Mouse (Mus musculus): Measurements from ENCODE around the gene Ror1. TPM values are rescaled to one million over a fixed set of nuclear protein-coding genes. Genes with fewer than 3 reads are reported as not detected.

Gene Ror1
- total RNA-seq, 2 experiments from 2014 or later: not detected

DNA sequence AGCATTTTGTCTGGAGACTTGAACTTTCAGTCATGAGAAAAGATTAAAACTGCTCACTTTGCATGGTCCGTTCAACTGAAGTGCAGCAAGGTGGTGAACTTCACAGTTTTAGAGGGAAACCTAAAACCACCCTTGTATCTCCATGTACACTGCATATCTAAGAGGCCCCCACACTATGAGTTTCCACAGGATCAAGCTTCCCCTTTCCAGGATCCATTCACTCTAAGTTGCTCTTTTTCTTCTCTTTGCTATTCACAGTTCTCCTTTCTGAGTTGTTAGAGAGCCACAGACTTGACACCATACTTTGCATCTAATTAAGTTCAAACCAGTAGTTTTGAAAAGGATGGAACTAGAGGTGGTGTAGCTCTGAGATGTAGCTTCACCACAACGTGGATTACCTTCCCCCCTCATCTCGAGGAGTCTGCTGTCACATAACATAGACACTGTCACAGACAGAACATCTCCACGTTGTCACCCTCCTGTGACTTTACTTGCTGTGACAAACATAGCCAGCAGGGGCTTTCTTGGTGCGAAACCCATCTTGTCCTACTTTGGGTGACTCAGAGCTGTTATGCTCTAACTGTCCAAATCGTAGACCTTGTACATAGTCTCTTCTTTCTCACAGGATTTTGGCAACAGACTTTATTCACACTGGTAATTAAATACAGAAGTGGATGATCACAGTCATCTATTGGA lies 146.6 kb downstream of the Ror1 start:
- no peak for ATAC-seq (replicated peaks; ENCODE audit: low FRiP score, poor library complexity, severe bottlenecking)

DNA sequence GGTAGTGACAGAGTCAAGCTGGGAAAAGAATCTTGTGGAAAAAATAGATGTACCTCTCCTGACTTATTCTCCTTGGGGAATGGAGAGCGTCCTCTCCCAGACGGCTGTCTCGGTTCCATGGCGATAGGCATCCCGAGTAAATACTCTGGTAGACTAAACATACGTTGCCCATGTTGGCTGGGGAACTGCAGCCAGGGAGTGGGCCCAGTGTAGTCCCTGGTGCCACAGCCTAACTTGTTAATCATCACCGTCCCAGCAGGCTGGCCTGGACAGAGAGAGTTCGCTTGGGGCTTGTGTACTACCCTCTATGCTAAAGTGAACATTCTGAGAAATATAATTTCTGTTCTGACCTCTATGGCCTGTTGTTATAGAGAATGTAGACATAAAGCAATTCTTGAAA lies 148.7 kb downstream of the Ror1 start:
- ATAC-seq (replicated peaks; ENCODE audit: low FRiP score, poor library complexity, severe bottlenecking): no peak

DNA sequence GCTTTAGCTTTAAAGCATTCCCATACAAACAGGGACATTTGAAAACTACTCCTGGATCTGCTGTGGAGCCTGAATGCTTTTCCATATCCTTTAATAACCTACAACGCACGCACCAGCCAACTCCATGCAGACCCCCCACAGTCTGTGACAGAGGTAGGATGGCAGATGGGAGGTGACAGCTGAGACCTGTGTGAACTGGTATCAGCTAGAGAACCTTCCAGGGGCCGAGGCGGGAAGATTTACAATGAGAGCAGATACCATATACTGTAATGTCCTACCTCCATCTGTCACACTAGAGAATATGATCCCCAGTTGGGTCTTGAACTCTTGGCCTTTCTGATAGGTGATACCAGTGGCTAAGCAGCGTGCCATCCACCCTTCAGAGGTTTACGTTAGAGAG lies 149.1 kb downstream of the Ror1 start:
- no peak for ATAC-seq (replicated peaks; ENCODE audit: low FRiP score, poor library complexity, severe bottlenecking)

DNA sequence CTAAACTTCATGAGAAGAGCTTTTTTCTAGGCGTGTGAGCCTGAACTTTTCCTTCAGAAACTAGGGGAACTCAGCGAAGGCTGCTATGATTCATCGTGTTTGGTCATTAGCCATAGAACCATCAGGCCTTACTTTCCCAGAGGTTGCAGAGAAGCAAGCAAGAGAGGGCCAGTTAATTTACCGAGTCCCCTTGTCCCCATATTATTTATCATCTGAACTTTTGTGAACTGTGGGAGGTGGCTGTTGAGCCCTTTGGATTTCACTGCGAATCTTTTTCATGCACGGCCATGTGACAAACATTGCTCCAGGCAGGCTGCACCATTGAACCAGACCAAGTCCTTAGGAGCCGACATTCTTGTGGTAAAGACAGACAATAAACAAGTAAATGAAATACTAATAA lies 152.2 kb downstream of the Ror1 start:
- no peak for ATAC-seq (replicated peaks; ENCODE audit: low FRiP score, poor library complexity, severe bottlenecking)

DNA sequence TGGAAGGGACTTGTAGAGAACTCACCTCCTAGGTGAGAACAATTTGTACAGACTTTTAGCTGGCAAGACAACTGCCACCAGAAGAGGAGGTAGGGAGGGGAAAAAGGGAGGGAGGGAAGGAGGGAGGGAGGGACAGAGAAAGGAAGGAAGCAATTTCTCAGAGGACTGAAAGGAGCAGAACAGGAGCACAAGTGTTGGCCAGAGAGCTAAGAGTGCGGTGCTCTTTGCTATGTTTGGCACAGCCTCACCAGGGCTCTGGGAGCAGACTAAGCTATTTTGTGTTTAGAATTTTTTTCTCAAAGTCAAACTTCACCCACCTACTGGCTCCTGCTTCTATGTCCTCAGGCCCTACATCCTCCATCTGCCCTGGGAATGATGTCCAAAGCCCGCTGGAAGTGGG lies 152.7 kb downstream of the Ror1 start:
- no peak for ATAC-seq (replicated peaks; ENCODE audit: low FRiP score, poor library complexity, severe bottlenecking)

DNA sequence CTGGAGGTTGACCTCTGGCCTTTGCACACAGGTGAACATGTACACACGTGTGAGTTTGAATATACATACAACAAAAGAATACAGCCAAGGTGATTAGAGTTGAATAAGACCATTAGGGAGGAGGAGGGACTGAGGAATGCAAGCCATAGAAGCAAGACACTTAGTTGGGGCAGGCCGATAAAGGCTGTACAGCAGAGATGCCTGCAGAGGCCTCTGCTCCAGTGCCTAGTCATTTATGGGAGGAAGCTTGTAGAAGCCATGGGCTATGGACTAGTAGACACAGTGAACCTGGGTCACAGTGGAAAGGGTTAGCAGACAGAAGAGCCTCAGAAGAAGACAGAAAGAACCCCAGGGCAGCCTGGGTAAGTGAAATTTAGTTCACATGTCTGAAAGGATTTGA lies 155.7 kb downstream of the Ror1 start:
- no peak for ATAC-seq (replicated peaks; ENCODE audit: low FRiP score, poor library complexity, severe bottlenecking)

DNA sequence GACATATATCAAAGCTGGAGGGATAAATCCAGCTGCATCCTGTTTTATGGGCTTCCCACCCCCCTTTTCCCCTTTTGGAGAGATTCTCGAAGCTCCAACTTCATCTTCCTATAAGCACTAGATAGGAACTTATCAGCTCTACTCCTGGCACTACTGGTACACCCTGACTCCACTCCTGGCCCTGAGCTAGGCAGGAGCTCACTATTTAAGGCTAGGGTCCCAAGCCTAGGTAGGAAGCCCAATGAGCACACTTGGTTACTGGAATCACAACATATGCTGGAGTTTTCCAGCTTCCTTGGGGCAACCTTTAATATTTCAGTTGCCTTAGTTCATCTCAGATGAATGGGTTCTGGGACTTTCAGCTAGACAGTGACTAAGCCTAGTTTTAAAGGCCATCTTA lies 156.5 kb downstream of the Ror1 start:
- no peak for ATAC-seq (replicated peaks; ENCODE audit: low FRiP score, poor library complexity, severe bottlenecking)

DNA sequence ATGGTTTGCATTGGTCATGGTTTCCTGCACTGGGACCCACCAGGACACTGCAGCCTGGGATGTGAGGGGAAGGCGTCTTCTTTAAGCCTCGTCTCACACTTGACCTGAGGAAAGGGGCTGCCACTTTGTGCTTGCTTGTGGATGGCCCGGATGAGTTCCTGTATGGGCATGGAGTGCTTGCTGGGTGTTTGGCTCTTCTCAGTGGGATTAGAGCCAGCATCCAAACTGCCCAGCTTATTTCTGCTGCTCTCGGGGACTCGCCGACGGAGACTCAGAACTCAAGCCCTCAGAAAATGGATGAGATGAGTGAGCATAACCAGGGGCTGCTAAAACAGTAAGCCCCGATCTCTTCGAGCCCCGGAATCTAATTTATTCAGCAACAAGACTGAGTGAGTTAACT lies 157.1 kb downstream of the Ror1 start:
- ATAC-seq (replicated peaks; ENCODE audit: low FRiP score, poor library complexity, severe bottlenecking): no peak

DNA sequence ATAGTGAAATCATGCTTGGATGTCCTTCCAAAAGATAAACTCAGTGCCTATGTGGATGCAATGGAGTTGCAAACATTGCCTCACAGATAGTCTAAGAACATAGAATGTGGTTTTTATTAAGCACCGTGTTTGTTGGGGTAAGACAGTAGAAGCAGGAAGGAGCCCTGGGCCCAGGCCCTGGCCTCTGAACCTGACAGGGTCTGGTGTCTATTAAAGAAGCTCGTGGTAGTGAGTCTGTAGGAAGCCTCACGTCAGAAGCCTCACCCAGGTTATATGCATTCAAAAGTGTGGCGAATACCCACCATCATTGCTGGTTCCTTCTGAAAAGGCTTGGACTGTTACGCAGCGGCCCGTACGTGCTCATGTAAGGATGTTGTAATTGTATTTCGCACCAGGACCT lies 157.8 kb downstream of the Ror1 start:
- ATAC-seq (replicated peaks; ENCODE audit: low FRiP score, poor library complexity, severe bottlenecking): no peak

DNA sequence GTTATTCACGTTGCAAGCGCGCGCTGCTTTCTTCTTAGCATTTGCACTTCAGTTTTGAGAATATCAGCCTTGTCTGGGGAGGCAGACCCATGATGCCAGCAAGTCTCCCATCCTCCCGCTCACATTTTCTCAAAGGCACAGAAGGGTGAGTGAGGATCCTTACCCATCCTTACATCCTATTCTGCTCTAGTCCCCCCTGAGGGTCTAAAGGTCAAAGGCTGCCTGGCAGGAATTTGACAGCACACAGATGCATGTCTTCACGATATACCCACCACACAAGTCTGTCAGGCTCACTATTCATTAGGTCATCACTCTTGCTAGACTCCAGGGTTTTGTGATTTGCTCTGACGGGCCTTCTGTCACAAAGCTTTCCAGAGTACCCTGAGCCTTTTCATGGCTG lies 158.2 kb downstream of the Ror1 start:
- no peak for ATAC-seq (replicated peaks; ENCODE audit: low FRiP score, poor library complexity, severe bottlenecking)

DNA sequence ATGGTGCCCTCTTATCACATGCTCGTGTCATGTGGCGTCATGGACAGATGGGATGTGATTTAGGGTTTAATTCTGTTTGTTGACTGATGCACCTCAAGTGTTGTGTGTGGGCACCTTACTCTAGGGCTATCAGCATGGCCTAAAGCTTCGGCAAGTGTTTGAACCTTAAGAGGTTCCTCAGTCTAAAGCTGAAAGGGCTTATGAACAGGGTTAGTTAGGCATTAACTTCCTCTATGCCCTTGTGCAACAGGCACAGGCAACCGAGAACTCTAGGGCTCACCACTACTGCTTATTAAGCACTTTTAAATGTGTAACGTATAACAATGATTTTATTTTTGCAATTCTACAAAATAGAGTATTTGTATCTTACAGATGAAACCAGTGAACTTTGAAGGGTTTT lies 162.9 kb downstream of the Ror1 start:
- no peak for ATAC-seq (replicated peaks; ENCODE audit: low FRiP score, poor library complexity, severe bottlenecking)

DNA sequence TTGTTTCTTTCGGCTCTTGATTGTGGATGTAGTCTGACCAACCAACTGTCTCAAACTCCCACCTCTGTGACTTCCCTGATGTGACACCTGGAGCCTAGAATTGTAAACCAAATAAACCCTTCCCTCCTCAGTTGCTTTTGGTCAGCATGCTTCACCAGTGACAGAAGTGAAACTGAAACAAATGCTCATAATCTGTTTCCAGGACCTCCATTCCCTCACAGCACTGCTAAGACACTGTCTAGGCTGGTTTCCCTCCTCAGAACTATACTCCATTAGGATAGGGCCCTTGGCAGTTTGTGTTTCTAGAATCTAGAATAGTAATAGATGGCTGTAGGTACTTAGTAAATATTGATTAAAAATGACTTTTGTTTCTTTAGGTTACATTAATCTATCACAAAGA lies 168.3 kb downstream of the Ror1 start:
- ATAC-seq (replicated peaks; ENCODE audit: low FRiP score, poor library complexity, severe bottlenecking): no peak

DNA sequence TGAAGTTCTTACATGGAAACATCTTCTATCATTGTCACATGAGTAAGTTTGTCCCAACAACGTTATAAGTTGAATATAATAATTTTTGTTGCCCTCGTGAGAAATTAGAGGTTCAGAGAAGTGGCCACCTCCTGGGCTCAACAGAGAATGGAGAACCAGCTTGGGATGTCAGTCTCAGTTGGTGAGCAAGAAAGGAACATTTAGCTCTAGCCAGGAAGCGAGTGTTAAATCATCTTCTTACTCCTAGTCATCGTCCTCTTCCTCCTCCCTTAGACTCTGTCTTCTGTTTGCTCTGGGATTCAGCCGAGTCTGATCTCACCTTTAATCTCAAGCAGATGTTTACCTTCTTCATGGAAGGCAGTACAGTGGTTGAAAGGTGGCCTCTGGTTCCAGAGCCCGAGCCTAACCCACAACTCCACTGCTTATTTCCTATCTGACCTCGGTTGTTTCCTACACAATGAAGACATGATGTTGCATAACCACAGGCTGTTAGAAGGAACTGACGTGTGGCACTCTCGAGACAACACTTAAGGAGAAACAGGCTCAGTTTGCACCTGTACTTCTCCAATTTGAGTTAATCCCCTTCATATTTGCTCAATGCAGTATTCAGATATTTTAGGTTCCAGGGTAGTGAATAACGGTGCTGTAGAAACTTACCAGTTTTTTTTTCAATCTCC lies 175.6 kb downstream of the Ror1 start:
- no peak for ATAC-seq (replicated peaks; ENCODE audit: low FRiP score, poor library complexity, severe bottlenecking)

DNA sequence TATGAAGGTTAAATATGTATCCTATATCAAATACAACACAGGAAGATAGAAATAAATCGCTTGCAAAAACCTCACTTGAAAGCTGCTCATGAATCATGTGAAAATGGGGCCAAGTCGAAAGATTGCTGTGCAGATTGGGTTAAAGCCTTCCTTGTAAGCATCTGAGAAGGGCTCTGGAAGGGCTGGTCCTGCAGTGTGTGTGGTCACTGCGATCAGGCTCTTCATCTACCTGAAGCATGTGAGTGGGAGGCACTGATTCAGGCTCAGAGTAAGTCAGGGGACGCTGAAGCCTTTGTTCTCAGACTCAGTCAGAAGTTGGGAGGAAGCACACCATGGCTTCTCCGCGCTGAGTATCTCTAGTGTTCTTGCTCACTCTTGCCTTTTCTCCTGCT lies 176.1 kb downstream of the Ror1 start:
- no peak for ATAC-seq (replicated peaks; ENCODE audit: low FRiP score, poor library complexity, severe bottlenecking)

DNA sequence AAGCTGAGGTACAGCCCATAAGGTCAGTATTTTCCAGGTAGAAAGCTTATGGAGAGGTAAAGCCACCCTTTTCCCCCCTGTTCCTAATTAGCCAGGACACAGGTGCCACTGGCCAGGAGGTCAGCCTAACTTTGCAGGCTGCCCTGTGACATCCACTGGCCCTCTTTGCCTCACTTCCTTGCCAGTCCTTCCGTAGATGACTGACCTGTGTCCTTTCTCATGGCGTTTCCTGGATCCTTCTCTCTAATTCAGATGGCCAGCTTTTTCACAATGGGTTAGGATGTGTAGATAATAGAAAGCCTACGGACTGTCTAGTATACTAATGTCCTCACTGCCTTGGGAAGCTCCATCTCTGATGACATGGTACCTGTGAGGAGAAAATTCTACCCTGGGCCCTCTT lies 177.8 kb downstream of the Ror1 start:
- no peak for ATAC-seq (replicated peaks; ENCODE audit: low FRiP score, poor library complexity, severe bottlenecking)

DNA sequence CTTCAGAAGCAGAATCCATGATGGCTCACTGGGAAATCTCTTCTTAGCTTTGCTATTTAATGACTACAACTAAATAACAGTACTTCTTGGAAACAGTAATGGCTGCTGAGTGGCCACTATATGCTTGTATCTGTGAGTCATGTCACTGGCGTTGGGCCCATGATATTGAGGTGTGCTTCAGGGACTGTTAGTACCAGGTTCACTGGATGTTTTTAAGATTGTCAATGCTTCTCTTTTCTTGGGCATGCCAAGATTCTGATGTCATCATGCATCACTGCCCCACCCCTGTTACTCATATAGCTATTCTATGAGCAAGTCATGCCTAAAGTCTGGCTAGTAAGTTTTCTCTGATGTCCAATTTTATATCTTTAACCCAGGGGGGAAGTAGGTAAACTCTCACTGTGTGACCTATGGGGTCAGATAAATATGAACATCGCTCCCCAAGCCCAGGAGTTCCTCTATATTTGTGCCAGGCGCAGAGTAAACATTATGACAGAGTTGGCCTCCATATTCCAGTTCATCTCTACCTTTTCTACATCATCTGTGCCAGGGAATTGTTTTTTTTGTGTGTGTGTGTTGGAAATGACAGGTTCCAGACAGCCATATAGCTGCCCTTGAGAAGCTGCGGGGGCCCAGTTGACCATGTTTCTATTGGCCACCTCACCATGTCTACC lies 178.4 kb downstream of the Ror1 start:
- no peak for ATAC-seq (replicated peaks; ENCODE audit: low FRiP score, poor library complexity, severe bottlenecking)

DNA sequence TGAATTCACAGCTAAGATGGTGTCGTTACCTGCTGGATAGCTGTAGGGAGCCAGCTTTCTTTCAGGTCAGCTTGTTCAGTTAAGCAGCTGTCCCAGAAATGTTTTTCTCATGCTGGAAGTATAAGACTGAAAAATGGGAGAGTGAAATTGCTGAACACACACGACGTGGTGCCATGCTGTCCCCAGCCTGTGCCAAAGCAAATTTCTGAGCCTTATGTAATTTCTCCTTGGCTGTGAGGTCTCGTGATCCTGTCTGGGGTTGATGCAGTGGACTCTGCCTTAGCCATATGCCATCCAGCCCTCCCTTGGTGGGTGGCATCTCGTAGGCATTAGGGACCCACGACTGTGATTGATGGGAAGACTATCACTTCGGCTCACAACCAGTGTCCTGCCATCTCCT lies 180.9 kb downstream of the Ror1 start:
- no peak for ATAC-seq (replicated peaks; ENCODE audit: low FRiP score, poor library complexity, severe bottlenecking)

DNA sequence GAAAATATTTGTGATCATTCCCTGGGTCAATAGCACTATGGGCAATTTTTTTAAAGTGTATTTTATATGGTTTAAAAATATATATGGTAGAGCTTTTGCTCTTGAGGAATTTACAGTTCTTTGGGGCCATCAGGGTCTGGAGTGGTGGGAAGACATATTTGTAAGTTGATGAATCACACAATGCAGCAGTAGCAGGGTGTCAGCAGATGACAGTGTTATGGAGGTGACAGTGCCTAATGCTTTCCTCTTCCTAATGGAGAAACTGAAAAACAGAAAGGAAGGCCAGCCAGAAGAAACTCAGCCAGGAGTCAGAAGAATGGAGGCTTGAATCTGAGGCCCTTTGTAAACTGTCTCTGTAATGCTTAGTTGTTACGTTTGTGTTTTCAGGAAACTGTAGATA lies 181.4 kb downstream of the Ror1 start:
- ATAC-seq (replicated peaks; ENCODE audit: low FRiP score, poor library complexity, severe bottlenecking): no peak

DNA sequence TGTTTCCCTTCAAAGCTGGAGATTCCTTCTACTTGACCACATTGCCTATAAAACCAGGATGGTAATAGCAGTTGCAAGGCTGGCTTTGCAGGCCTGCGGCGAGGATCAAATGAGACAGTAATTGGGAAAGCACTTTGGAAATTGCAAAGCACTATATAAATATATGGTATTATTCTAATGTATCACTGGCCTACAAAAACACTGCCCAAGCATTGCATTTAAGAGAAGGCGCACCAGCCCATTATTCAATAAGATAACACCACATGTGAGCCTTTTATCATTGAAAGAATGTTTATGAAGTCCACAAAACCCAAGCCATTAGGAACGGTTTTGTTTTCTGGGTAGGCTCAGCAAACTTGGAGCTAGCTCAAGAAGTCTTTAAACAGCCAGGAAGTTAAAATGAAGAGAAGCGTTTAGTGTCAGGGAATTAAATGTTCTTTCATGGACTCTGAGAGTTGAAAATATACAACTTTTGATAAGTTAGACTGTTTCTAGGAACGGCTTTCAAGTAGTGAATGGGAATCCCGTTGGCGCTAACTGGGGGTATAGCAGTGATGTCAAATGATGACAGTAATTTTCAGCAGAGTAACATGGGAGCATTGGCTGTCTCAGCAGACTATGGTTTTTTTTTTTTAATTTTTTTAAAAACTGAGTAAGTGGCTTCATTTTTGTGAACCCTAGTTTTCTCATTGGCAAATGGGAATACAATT lies 187.7 kb downstream of the Ror1 start:
- no peak for ATAC-seq (replicated peaks; ENCODE audit: low FRiP score, poor library complexity, severe bottlenecking)

DNA sequence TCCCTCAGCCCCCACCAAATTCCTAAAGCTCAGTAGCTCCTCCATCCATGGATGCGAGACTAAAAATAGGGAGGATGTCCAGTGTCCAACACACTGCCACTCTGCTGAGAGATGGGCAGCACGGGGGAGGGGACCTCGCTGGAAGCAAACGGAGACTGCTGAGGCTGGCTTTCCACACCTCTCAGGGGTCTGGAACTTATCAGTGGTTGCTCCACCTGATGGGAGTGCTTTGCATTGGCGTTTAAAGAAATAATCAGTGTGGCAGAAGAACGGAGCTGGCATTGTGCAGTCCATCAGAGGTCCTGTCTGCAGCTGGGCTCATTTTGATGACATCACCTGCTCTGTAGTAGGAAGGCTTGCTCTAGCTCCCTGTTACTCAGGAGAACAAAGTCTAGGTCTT lies 188.9 kb downstream of the Ror1 start:
- no peak for ATAC-seq (replicated peaks; ENCODE audit: low FRiP score, poor library complexity, severe bottlenecking)

DNA sequence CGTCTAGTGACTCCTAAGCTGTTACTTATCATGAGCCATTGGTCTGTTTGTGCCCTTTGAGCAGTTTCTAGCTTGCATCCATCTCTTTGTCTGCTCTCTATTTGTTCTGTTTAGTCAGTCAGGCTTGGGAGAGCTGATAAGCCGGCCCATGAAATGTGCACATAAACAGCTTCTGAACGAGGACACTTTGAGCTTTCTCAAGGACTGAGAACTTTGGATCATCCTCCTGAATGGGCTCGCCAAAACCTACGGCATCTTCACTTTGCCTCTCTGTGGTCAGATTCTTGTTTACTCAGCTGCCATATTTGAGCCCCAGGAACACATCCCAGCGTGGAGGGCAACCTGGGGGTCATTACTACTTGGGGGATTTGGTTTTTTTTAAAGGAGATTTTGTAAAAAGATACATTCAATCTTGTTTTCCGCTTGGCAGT lies 190.5 kb downstream of the Ror1 start:
- no peak for ATAC-seq (replicated peaks; ENCODE audit: low FRiP score, poor library complexity, severe bottlenecking)
